In genomic region chr5:33782345-33782998, GRCm38 (mm10) we compare ENCODE assay signal across 8 mouse cellular contexts. TPM values are rescaled to one million over a fixed set of nuclear protein-coding genes. Genes with fewer than 3 reads are reported as not detected.
DNase-seq lines count a peak whose midpoint lies in the region; ATAC-seq and TF ChIP-seq lines count a peak whose summit lies in the region.

Letm1 (minus strand) TSS chr5:33782817.

- H3K36me3 ChIP-seq in forebrain, embryonic 10.5 days (replicated peaks) = peaks cover 10% of the 10 kb centered on the region
- peaks cover 5% of the 10 kb centered on the region; the same call in 1 of the 2 replicates for H3K36me3 ChIP-seq in heart, embryonic 15.5 days
- H3K36me3 ChIP-seq in liver, embryonic 14.5 days (replicated peaks; ENCODE audit: control insufficient read depth, insufficient read depth, low read depth) = no peaks in the 10 kb centered on the region
- peaks cover 3% of the 10 kb centered on the region for H3K36me3 ChIP-seq in neural tube, embryonic 11.5 days (ENCODE audit: control insufficient read depth, insufficient read depth, low read length)
- H3K36me3 ChIP-seq in stomach, postnatal 0 days (ENCODE audit: control insufficient read depth, insufficient read depth, low read length) = no peaks in the 10 kb centered on the region

- H3K27me3 ChIP-seq in forebrain, embryonic 10.5 days (ENCODE audit: poor library complexity, severe bottlenecking) = no peaks in the 10 kb centered on the region
- H3K27me3 ChIP-seq in heart, embryonic 15.5 days = no peaks in the 10 kb centered on the region
- H3K27me3 ChIP-seq in liver, embryonic 14.5 days (ENCODE audit: control insufficient read depth, insufficient read depth, low read length) = no peaks in the 10 kb centered on the region
- no peaks in the 10 kb centered on the region for H3K27me3 ChIP-seq in neural tube, embryonic 11.5 days (ENCODE audit: control insufficient read depth, insufficient read depth, low read length)
- H3K27me3 ChIP-seq in stomach, postnatal 0 days (ENCODE audit: control insufficient read depth, insufficient read depth, low read length) = no peaks in the 10 kb centered on the region

- peak within 1 kb of the TSS; percentile 92 for H3K9ac ChIP-seq in heart, embryonic 15.5 days
- H3K9ac ChIP-seq in liver, embryonic 14.5 days (replicated peaks) = peak within 1 kb of the TSS; percentile 70
- H3K9ac ChIP-seq in neural tube, embryonic 11.5 days (ENCODE audit: low read length) = peak within 1 kb of the TSS; percentile 88
- peak within 1 kb of the TSS; percentile 89 for H3K9ac ChIP-seq in stomach, postnatal 0 days (ENCODE audit: low read length)

- H3K9me3 ChIP-seq in forebrain, embryonic 10.5 days = no peaks in the 10 kb centered on the region
- H3K9me3 ChIP-seq in heart, embryonic 15.5 days (replicated peaks) = no peaks in the 10 kb centered on the region
- no peaks in the 10 kb centered on the region for H3K9me3 ChIP-seq in liver, embryonic 14.5 days (ENCODE audit: control insufficient read depth, low read length)
- no peaks in the 10 kb centered on the region for H3K9me3 ChIP-seq in neural tube, embryonic 11.5 days (ENCODE audit: control insufficient read depth, low read length)
- H3K9me3 ChIP-seq in stomach, postnatal 0 days (ENCODE audit: control insufficient read depth, low read length) = no peaks in the 10 kb centered on the region

- H3K4me3 ChIP-seq in forebrain, embryonic 10.5 days = peak within 1 kb of the TSS; percentile 94
- peak within 1 kb of the TSS; percentile 98 for H3K4me3 ChIP-seq in heart, embryonic 15.5 days
- H3K4me3 ChIP-seq in liver, embryonic 14.5 days (ENCODE audit: insufficient read depth in 1 of 2, low read depth in 2 of 2, low read length in 2 of 2) = peak within 1 kb of the TSS; percentile 79 to 81
- peak within 1 kb of the TSS; percentile 81 for H3K4me3 ChIP-seq in neural tube, embryonic 11.5 days (ENCODE audit: low read depth, low read length)
- H3K4me3 ChIP-seq in stomach, postnatal 0 days (ENCODE audit: low read depth, low read length) = peak within 1 kb of the TSS; percentile 95

- ATAC-seq in heart, embryonic 15.5 days (replicated peaks; ENCODE audit: insufficient number of reproducible peaks, insufficient read depth, low FRiP score, low read depth) = peak; percentile 100
- peak; percentile 99 for ATAC-seq in liver, embryonic 14.5 days (ENCODE audit: insufficient read depth)
- ATAC-seq in neural tube, embryonic 11.5 days (ENCODE audit: insufficient read depth, low FRiP score, low TSS enrichment) = peak; percentile 100
- ATAC-seq in stomach, postnatal 0 days (ENCODE audit: low FRiP score, low TSS enrichment) = peak; percentile 100

- peak; percentile 33 for TF ChIP-seq CTCF in liver, embryonic 14.5 days (IDR thresholded peaks at IDR 0.05; ENCODE audit: low read depth)
- TF ChIP-seq CTCF in stomach, postnatal 0 days (IDR thresholded peaks at IDR 0.05; ENCODE audit: low read depth) = peak; percentile 41; the same call in 1 of the 2 replicates

- under 1% methylated on average over 65 of the region's 65 CpGs for WGBS in forebrain, embryonic 10.5 days
- WGBS in heart, embryonic 15.5 days = under 1% methylated on average over 65 of the region's 65 CpGs
- WGBS in liver, embryonic 14.5 days (ENCODE audit: insufficient replicate concordance) = under 1% methylated on average over 65 of the region's 65 CpGs
- WGBS in neural tube, embryonic 11.5 days = under 1% methylated on average over 56 of the region's 65 CpGs
- 2% methylated on average over 65 of the region's 65 CpGs for whole genome bisulfite sequencing in stomach, postnatal 0 days

- peak within 1 kb of the TSS; percentile 76 for H3K4me2 ChIP-seq in heart, embryonic 15.5 days
- peak within 1 kb of the TSS; percentile 91 for H3K4me2 ChIP-seq in liver, embryonic 14.5 days (ENCODE audit: low read depth)
- peak within 1 kb of the TSS; percentile 83 for H3K4me2 ChIP-seq in neural tube, embryonic 11.5 days (ENCODE audit: low read depth)
- peak within 1 kb of the TSS; percentile 85 for H3K4me2 ChIP-seq in stomach, postnatal 0 days (replicated peaks; ENCODE audit: low read depth)

- no peak for TF ChIP-seq EP300 in liver, embryonic 14.5 days (IDR thresholded peaks at IDR 0.05; ENCODE audit: low read depth)
- TF ChIP-seq EP300 in stomach, postnatal 0 days (optimal IDR thresholded peaks at IDR 0.05) = no peak

- H3K27ac ChIP-seq in forebrain, embryonic 10.5 days = peak within 1 kb of the TSS; percentile 96
- peak within 1 kb of the TSS; percentile 91 for H3K27ac ChIP-seq in heart, embryonic 15.5 days
- H3K27ac ChIP-seq in liver, embryonic 14.5 days = no peak within 1 kb of the TSS; the same call in 1 of the 2 replicates
- peak within 1 kb of the TSS; percentile 78 for H3K27ac ChIP-seq in neural tube, embryonic 11.5 days (ENCODE audit: low read depth, low read length)
- peak within 1 kb of the TSS; percentile 78 for H3K27ac ChIP-seq in stomach, postnatal 0 days (replicated peaks)

- DNase-seq in CD8-positive naive resting alpha-beta T cell, adult 2 months (ENCODE audit: low read depth in 2 of 2, low spot score in 2 of 2) = peak; percentile 87 to 89
- peak; percentile 91 for DNase-seq in c-Kit-positive CD71-negative TER-119-negative erythroid progenitor cells, embryonic 14.5 days (ENCODE audit: low read depth)
- DNase-seq in forebrain, embryonic 10.5 days (ENCODE audit: extremely low spot score, low spot score) = peak; percentile 95
- DNase-seq in kidney, postnatal 25 days = peak; percentile 95 to 98
- DNase-seq in liver, embryonic 14.5 days (ENCODE audit: low read depth in 3 of 3, low spot score in 3 of 3) = peak; percentile 82 to 88 (median 86)
- peak; percentile 94 for DNase-seq in neural tube, embryonic 11.5 days (ENCODE audit: low spot score)
- peak; percentile 96 for DNase-seq in stomach, postnatal 0 days (ENCODE audit: low spot score)

- H3K4me1 ChIP-seq in forebrain, embryonic 10.5 days = peaks cover 31% of the 10 kb centered on the region
- H3K4me1 ChIP-seq in heart, embryonic 15.5 days (replicated peaks) = peaks cover 20% of the 10 kb centered on the region
- peaks cover 4 to 6% of the 10 kb centered on the region in 2 experiments; a peak in 3 of 4 replicates for H3K4me1 ChIP-seq in liver, embryonic 14.5 days (replicated peaks; ENCODE audit: control insufficient read depth in 2 of 2, insufficient read depth in 2 of 2, low read length in 1 of 2)
- H3K4me1 ChIP-seq in neural tube, embryonic 11.5 days (ENCODE audit: control insufficient read depth, insufficient read depth, low read length) = peaks cover 8% of the 10 kb centered on the region
- peaks cover 3% of the 10 kb centered on the region; the same call in 1 of the 2 replicates for H3K4me1 ChIP-seq in stomach, postnatal 0 days (replicated peaks; ENCODE audit: control insufficient read depth, insufficient read depth)

RNA-seq across cellular contexts. Expression of gene Letm1, which starts in this region (rescaled TPM):
- polyA plus RNA-seq in forebrain, embryonic 10.5 days (2016; fragmentation: Nextera tagmentation; extraction: Ambion mirVana) = 57.8 and 59.2 TPM in 2 replicates
- 40.5 and 49.5 TPM in 2 replicates for polyA plus RNA-seq in heart, embryonic 15.5 days (2015; fragmentation: Nextera tagmentation; extraction: Ambion mirVana)
- 7.9 TPM in 2 replicates for polyA plus RNA-seq in liver, embryonic 14.5 days (2012; rRNA removed)
- 13.4 and 18.4 TPM in 2 replicates for polyA plus RNA-seq in liver, embryonic 14.5 days (2014; fragmentation: Nextera tagmentation; extraction: Ambion mirVana)
- polyA plus RNA-seq in neural tube, embryonic 11.5 days (2014; fragmentation: Nextera tagmentation; extraction: Ambion mirVana) = 51.0 and 54.6 TPM in 2 replicates
- 39.5 and 42.6 TPM in 2 replicates for polyA plus RNA-seq in stomach, postnatal 0 days (2015; fragmentation: Nextera tagmentation; extraction: Ambion mirVana)
